Mouse (Mus musculus) cerebellum, postnatal 36 days (tissue): ENCODE data around the gene Slc25a3.

Source experiments
- DNase-seq, 2 experiments: peaks; one replicate each; pipeline ENCODE4 v3.0.0; 2021 to 2022; ENCODE audit warnings: mixed read lengths in 2 of 2

Gene Slc25a3

DNA sequence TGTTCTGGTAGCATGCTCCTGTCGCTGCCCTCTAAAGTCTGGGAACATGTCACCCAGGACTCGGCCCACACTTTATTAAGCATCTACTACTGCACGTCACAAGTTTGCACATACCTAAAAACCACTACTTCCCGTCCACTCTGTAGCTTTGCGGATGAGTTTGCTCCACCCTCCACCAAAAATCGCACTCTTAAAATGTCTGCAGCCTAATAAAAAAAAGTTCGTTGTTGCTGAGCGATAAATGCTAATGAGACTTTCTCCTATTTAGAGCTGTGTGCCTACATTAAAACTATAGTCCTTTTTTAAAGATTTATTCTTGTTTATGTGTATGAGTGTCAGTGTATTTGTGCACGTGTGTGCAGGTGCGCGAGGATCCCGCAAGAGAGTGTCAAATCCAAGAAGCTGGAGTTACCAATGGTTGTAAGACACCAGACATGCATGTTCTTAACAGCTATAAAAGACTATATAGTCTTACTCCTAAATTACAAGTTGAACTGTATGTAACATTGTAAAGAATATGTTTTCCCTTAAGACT is 40.4 kb downstream of the Slc25a3 start:
- DNase-seq, result no peak

DNA sequence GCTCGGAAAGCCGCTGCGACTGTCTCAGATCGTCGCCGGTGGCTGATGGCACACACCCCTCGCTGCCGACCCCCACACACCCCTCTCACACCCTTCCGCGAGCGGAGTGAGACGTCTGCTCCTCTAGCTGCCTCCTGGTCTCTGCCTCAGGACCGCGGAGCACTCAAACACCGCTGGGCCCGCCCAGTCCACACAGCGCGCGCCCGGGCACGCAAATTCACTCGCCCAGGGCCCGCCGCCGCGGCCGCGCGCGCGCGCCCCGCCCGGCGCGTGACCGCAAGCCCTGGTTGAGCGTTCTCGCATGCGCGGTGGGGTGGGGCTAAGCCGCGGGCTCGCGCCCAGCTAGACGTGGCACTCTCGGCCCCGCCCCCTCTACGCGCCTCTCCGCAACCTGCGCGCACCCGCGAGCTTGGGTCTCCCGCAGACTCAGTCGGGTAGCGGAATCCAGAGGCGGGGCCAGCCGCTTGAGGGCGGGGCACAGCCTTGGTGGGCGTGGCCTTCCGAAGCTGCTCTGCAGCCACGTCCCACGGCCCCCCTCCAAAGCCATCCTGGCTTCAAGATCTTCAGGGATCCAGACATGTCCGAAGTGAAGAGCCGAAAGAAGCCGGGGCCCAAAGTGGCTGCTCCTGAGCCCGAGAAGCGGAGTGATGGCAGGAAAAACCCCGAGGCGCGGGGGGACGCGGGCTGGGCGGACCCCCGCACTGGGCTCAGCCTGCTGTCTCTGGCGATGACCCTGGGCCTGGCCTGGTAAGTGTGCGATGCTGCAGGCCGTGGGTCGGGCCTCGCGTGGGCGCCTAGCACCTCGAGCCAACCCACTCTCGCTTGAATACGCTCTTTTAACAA is 41.1 kb downstream of the Slc25a3 start, which contains the start of the genes Apaf1 and Ikbip:
TSS of gene Apaf1 (minus strand) at position 221 of the 843 bp plus-strand sequence.
TSS of gene Ikbip (plus strand) at position 391 of the 843 bp plus-strand sequence.
- DNase-seq, result peak; percentile 99 to 100

DNA sequence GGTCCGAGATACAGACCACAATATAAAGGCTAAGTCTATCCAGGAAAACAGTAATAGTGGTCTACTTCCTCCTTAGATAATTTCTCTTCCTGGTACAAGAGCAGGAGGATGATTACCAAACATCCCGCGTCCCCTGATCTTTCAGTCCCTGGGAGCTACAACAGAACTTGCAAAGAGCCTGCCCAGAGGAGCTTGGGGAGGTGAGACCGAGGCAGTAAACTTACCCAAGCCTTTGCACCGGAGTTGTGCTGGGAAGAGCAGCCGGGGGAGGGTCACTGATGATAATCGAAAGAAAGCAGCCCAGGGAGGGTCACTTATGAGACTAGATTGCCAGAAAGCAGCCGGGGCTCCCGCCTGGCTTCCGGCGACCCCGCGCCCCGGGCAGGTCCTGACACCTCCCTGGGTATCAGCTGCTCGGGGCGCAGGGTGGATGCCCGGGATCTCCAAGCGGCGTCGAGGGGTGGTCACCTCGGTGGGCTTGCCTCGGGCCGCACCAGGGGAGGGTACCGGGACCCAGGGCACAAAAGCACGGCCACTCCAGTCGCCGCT is 41.8 kb downstream of the Slc25a3 start:
- DNase-seq, result no peak

DNA sequence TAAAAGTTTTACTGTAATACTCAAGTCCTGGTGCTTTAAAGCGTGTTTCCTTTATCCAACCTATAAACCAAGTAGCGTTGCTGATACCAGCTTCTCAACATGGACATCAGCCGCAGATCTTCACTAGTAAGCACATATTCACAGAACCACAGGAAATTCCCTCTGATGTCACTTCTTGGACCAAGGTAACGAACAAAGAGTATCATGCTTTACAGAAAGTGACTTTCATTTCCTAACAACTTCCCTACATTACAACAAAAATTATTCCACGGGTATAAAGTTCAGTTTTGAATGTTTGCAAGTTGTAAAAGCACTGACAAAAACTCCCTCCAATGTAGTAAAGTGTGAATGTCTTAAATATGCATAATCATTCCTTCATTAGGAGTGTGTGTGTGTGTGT is 43.3 kb downstream of the Slc25a3 start:
- DNase-seq, result no peak

DNA sequence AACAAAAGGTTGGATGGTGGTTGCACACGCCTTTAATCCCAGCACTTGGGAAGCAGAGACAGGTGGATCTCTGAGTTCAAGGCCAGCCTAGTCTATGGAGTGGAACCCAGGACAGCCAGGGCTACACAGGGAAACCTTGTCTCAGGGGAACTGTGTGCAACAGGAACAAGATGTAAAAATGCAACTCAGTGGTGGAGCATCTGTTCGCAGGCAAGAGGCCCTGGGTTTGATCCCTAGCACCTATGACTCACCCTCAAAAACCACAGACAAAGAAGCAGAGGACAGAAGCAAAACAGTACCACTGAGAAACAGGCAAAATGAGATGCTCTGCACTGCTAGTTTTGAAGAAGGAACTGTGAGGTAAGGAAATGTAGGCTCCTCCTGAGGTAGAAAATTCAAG is 47.2 kb downstream of the Slc25a3 start:
- DNase-seq, result no peak

DNA sequence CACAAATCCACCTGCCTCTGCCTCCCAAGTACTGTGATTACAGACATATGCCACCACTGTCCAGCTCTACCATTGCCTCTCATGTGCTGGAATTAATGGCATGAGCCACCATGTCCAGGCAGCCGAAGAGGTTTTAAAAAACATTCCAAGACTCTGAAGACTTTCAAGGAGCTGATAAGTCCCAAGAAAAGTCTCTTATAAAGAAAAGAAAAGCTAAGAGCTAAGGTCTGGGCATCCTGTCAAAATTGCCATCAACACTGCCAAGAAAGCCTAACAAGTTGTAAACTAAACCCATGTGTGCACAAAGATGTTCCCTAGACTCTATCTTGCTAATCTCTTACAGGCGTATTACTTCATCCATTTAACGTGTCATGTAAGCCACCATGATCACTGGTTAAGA is 50.5 kb downstream of the Slc25a3 start:
- no peak for DNase-seq

DNA sequence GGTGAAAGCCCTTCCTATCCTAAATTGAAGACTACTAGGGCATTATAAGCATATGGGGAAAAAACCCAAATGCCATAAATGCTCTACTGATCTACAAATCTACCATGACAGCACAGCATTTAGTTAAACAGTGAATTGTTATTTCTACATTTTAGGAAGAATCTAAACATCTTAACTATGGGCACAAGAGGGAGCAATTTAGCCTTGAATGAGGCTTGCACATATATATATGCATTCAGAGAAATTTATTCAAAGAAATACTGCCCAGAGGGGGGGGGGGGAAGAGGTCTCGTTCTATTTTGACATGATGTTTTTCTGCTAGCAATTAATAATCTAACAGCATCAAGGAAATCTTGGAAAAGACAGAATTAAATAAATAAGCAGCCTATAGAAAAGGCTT is 52.1 kb downstream of the Slc25a3 start:
- no peak for DNase-seq
